Mouse (Mus musculus) embryo, embryonic 10.5 days (tissue): ENCODE results near the gene Nudt17.
"Not testable (repeated sequence)": the region's sequence is repeated elsewhere in the genome, so short reads cannot be mapped to it uniquely, and the experiment has no call there.

Experiments
- DNase-seq: peaks from one replicate; pipeline ENCODE4 v3.0.0-alpha.2; 2015; ENCODE audit warnings: low spot score

Nudt17 gene

DNA sequence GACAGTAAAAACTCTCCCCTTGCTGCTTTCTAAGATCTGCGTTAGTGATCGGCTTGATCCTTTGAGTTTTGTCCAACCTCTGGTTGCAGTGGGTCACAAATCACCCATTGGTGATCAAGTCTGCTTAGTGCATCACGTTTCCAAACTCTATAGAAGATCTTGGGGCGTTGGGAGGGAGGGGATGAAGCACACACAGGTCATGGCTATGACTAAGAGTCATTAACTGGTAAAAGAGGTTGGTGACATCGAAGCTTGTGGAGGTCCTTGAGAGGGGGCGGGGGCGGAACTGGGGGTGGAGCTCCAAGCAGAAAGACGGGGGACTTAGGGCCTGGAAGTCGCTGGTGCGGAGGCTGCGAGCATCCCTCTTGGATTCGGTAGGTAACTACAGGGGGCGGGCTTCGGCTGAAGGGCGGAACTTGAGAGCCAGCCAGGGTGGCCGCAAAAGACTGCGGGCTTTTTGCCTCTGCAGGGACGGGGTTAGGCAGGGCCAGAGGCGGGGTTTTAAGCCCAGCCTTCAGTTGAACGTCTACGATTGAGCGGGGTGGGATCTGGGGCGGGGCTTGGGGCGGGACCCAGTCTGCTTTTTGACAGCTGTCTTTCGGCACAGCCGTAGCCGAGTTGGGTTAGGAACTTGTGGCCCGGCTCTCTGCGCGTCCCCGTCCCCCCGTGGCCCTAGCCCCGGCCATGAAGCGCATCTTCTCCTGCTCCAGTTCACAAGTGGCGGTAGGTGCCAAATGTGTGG, 38.5 kb downstream of the Nudt17 start, which contains the start of gene Ankrd35:
Gene Ankrd35, plus strand, starts transcription at position 405 of the 742 bp plus-strand sequence.
- DNase-seq: peak; percentile 92

GRCm38 (mm10) chr3:96668424-96669067, 39.8 kb downstream of the Nudt17 start:
- DNase-seq: no peak

DNA sequence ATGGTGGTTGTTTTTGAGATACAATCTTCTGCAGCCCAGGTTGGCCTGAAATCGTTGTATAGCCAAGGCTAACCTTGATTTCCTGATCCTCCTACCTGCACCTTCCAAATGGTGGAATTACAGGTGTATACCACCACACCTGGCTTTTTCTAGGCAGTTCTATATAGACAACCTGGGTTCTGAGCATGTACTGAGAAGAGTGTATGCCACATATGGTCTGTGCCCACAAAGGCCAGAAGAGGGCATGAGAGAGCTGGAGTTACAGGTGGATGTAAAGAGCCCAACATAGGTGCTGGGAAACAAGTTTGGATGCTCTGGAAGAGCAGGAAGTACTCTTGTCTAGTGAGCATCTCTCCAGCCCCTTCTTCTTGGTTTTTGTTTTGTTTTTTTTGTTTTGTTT, 41.0 kb downstream of the Nudt17 start:
- peak; percentile 39 for DNase-seq

- no peak for DNase-seq
Observed at GRCm38 (mm10) chr3:96666916-96667315, 41.4 kb downstream of the Nudt17 start.

- not testable (repeated sequence) for DNase-seq
Observed at GRCm38 (mm10) chr3:96665732-96666363, 42.5 kb downstream of the Nudt17 start.

GRCm38 (mm10) chr3:96663432-96664239, 44.7 kb downstream of the Nudt17 start:
- peak; percentile 94 for DNase-seq

GRCm38 (mm10) chr3:96662731-96663316, 45.5 kb downstream of the Nudt17 start:
- DNase-seq: no peak

GRCm38 (mm10) chr3:96660901-96661300, 47.5 kb downstream of the Nudt17 start:
- DNase-seq: no peak
